Mouse (Mus musculus) liver, adult 2 months (tissue): ENCODE measurements around the gene Psen2.

Experiments
- CTCF ChIP-seq: fragments of 200-500 bp; IDR thresholded peaks from 2 replicates; pipeline ENCODE4 v1.5.1; 2011; ENCODE audit warnings: low read depth, low read length, control low read depth
- POLR2A ChIP-seq: fragments of 200-500 bp; IDR thresholded peaks from 2 replicates; pipeline ENCODE4 v1.6.1; 2011; ENCODE audit warnings: low read length, control low read depth; ENCODE audit not compliant: insufficient read depth; ENCODE audit errors: extremely low read depth

- TF ChIP-seq POLR2A (no peak), CTCF (no peak)
Observed at GRCm38 (mm10) chr1:180277563-180277962, 14.3 kb upstream of the Psen2 start.
